Mouse (Mus musculus) kidney, postnatal 36 days (tissue): Measurements from ENCODE around the gene Dysf.

Experiments
- DNase-seq, 2 experiments: peaks; one replicate each; pipeline ENCODE4 v3.0.0; 2021 to 2022; ENCODE audit warnings: mixed read lengths in 2 of 2

Dysf gene

GRCm38 (mm10) chr6:84235365-84235764 lies 227.0 kb downstream of the Dysf start:
- no peak for DNase-seq

- no peak for DNase-seq
Measured at GRCm38 (mm10) chr6:84243385-84243784, 235.0 kb downstream of the Dysf start.

GRCm38 (mm10) chr6:84246101-84246760 lies 237.8 kb downstream of the Dysf start:
- DNase-seq: no peak

- DNase-seq: no peak
Measured at GRCm38 (mm10) chr6:84246979-84247378, 238.6 kb downstream of the Dysf start.
